Mouse (Mus musculus): ENCODE measurements at regions not wholly inside any gene's neighbourhood (a gene's known extent, or its start where the extent isn't known, plus 50 kb on each side); places are given as distances from the start of the nearest gene placed in this dataset.

DNA sequence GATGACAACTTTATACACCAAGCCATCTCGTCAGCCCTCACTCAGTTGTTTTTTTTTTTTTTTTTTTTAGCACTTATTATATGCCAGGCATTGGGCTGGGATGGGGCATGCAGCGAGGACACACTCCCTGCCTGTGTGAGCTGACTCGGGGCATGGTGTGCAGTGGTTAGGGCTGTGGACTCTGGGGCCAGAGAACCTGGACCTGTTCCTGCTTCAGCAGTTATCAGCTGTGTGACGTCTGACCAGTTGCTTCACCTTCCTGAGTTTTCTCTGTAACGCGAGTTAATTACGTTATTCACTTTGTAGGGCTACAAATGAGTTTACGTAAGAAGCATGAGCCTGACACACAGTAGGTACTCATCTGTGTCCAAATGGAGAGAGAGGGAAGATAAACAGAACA lies 77.7 kb upstream of the Tmem189 start:
- intact Hi-C loops (cut with DNase I) = no loop called here
- no peak for DNase-seq (ENCODE audit: extremely low spot score in 1 of 2, low spot score in 2 of 2)

DNA sequence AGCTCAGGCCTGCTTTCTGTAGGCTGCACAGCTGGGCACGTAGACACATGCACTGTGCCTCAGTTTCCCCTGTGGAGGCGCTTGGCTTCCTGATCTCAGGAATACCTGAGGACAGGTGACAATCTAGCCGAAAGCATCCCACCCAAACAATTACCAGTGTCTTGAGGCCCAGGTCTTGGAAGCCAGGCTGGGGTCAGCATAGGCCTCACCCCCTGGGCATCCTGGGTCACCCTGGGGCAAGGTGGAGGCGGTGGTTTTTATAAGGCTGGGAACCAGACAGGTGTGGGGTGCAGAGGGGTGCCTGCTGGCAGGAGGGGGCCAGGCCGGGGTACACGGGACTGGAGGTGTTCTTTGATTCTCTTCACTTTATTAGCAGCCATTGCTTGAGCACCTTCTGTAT lies 76.2 kb upstream of the Tmem189 start:
- intact Hi-C loops (cut with DNase I) = no loop called here
- no peak for DNase-seq (ENCODE audit: extremely low spot score in 1 of 2, low spot score in 2 of 2)

DNA sequence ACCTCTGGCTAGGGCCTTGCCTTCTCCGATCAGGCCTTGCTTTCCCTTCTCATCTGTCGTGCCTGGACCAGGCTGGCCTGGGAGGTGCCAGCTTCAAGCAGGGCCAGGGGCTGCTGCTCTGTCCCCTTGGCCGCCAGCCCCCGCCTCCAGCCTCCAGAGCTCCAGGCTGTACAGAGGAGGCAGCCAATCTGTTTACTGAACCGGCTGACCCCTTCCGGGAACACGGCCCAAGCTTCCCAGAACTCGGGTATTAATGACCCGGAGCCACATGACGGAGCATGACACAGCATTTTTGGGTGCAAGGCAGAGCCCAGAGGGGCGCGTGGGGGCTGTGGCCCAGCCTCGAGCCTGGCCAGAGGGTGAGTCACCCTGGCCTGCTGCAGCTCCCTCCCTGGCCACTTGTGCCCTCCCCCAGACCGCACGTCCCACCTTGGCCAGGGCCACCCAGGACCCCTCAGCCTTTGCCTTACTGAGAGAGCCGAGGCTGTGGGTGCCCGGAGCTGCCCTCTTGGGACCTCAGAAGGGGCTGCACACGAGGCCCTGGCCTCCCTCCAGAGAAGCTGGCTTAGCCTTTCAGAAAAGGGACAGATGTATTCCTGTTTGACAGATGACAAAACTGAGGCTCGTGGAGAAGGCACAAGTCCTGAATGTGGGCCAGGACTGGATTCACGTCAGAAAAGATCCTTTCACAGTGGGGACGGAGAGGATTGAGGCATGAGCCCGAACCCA lies 75.6 kb upstream of the Tmem189 start:
- peak; percentile 72 to 86 for DNase-seq (ENCODE audit: extremely low spot score in 1 of 2, low spot score in 2 of 2)

DNA sequence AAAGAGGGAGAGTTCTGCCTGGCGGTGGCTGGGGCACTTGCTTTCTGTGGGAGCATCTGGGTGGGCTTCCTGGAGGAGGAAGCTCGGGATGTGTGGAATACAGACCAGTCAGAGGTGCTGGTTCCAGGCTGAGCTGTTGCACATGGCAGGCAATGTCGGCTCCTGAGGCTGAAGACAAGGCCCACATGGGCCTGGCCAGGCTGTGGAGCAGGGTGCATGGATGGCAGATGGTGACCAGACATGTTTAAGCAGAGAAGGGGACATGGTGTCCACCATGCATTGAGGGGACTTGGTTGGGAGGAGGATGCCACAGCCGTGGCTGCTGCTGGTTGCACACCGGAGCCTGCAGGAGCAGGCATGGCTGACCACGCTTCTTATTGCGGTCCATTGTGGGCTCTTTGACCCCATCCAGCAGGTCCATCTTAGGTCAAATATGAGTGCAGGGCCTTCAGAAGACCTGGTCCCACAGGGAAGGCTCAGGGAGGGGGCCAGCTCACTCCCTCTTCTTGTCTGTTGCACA lies 74.3 kb upstream of the Tmem189 start:
- intact Hi-C loops (cut with DNase I) = no loop called here
- DNase-seq (ENCODE audit: extremely low spot score in 1 of 2, low spot score in 2 of 2) = no peak

More for the DNA sequence above, 75.6 kb upstream of the Tmem189 start:
- intact Hi-C loops (cut with DNase I) = no loop called here

DNA sequence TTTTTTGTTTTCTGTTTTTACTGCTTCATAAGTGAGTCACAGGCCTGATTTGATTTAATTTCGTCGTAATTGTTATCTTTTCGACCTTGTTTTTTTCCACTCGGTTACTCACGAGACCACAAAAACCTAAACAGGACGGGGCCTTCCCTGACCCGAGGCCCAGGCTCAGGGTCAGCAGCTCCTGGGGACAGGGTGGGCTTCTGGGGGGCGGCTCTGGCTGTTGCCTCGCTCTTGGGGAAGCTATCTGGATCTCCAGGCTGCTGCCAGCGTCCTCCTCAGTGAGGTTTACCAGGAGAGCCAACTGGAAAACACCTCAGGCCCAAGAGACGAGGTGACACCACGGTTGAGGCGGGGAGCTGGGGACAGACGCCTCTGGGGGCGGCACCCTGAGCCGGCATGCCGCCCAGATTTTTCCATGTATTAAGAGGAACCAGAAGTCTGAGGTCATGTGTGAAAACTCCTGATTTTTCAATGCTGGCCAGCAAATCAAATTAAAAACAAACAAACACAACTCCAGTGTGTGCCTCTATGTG lies 71.8 kb upstream of the Tmem189 start:
- DNase-seq (ENCODE audit: extremely low spot score in 1 of 2, low spot score in 2 of 2) = no peak
- intact Hi-C loops (cut with DNase I) = no loop called here

DNA sequence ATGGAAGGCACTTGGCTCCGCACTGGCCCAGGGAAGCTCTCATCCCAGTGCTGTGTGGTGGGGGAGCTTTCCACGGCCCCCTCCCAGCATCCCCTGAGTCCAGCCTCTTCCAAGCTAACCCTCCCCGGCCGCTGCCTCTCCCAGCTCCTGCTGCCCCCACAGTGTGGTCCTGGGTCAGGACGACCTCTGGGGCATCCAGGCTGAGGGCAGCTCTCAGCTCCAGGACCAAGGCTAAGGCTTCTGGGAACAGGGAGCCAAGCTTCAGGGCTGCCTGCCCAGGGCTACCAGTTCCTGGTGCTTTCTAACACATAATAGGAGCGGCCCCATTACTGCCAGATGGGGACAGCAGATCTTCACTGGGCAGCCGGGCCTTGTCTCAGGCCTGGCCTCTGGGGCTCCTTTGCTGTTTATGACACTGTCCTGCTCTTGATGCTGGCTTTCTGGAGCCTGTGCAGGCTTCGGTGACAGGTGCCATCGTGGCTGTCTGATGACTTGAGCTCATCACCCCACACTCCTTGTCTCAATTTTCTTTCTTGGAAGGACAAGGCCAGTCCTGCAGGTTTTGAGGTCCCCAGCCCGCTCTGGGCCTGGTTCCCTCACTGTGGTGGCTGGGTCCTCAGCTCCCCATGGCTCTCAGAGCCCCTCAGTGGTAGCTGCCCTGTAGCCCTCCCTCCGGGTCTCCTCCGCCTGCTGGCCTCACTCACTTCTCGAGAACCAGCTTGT lies 71.2 kb upstream of the Tmem189 start:
- no peak for DNase-seq (ENCODE audit: extremely low spot score in 1 of 2, low spot score in 2 of 2)
- intact Hi-C loops (cut with DNase I) = no loop called here

DNA sequence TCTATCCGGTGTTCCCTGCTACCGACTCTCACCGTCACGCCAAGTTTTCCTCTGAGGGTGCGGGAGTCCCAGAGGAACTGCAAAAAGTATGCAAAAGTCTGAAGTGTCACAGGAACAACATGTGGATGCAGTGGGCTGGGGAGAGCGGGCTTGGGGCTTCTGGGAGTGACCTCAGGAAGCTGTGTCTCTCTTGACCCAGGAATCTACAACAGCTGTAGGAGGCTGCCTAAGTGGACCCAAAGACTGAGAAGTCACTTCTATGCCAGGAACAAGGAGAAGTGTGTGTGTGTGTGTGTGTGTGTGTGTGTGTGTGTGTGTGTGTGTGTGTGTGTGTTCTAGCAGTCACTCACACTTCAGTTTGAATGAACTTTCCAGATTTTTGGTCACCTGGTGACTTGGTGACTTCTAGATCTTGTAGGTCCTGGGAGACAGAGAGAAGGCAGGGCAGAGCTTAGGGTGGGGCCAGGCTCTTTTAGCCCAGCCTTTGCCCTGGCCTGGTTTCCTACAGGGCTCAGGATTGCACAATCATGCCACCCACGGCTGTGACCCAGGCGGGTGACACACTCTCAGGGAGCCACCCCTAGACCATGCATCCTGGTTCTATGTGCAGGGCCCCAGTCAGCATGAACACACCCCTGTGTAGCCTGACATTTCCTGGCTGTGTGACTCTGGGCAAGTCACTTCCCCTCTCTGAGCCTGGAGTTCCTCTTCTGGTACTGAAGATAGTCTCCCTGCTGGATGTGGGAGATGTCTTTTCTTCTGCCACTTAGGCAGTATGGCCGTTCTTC lies 70.2 kb upstream of the Tmem189 start:
- intact Hi-C loops (cut with DNase I) = no loop called here
- DNase-seq (ENCODE audit: extremely low spot score in 1 of 2, low spot score in 2 of 2) = no peak

DNA sequence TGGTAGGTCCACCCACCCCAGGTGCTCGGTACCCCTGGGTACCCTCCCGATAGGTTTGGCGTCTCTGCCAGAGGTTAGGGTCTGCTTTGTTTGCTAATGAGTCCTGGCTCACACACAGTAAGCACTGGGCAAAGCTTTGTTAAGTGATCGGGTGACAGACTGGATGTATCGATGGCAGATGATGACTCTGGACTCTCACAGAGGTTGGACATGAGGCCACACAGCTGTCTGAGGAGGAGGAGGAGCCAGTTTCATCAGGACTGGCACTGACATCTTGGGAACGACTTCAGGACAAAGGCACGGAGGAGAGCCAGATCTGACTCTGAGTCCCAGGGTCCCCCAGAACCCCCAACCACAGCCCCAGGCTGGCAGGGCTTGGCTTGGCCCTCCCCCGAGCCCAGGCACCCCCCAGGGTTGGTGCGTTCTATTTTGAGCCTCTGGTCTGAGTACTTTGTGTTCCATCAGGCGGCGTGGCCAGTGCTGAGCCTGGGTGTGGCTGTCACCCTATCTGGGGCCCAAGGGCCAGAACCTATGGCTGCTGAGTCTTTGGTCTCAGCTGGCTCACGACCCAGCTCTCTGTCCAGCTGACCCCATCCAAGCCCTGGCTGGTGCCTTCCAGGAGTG lies 67.6 kb upstream of the Tmem189 start:
- DNase-seq (ENCODE audit: extremely low spot score in 1 of 2, low spot score in 2 of 2) = no peak
- intact Hi-C loops (cut with DNase I) = no loop called here

DNA sequence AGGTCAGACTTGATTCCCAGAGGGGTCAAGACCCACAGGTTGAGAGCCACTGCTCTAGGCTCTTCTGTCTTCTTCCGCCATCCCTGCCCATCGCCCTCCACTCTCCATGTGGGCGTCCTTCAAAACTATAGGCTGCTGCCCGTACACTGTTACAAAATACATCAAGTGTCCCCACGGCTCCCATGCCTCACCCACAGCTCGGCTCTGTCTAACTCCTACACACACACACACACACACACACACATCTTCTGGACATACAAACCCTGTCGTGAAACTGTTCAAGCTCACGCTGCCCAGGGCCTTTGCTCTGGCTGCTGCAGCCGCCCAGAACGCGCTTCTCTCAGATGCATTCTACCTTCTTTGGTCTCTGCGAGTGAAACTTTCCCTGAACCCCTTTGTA lies 67.1 kb upstream of the Tmem189 start:
- intact Hi-C loops (cut with DNase I) = no loop called here
- DNase-seq (ENCODE audit: extremely low spot score in 1 of 2, low spot score in 2 of 2) = no peak

DNA sequence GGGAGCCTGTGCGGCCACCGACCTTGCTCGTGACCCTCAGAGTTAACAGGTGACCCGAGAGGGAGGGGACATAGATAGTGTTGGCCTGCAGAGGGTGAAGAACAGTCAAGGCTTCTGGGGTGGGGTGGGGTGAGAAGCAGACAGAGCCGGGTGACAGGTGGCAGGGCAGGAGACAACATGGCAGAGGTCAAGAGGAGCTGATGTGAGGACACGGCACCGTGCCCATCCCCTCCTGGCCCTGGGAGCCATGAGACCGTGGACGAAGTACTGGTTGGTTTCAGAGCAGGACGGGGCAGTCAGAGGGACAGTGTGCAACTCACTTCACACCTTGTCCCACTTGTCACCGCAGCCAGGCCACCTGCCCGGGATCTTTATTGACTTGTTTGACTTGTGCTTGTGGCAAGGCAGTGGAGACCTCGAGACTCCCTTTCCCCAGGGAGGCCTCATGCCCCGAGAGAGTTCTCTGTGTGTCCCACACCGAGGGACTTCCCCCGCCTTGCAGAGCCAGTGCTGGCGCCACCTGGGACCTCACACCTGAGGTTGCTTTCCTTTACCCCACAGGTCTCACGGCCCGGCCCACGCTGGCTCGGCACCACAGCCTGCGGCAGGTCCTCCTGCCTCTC lies 65.4 kb upstream of the Tmem189 start:
- DNase-seq (ENCODE audit: extremely low spot score in 1 of 2, low spot score in 2 of 2) = no peak
- intact Hi-C loops (cut with DNase I) = no loop called here

DNA sequence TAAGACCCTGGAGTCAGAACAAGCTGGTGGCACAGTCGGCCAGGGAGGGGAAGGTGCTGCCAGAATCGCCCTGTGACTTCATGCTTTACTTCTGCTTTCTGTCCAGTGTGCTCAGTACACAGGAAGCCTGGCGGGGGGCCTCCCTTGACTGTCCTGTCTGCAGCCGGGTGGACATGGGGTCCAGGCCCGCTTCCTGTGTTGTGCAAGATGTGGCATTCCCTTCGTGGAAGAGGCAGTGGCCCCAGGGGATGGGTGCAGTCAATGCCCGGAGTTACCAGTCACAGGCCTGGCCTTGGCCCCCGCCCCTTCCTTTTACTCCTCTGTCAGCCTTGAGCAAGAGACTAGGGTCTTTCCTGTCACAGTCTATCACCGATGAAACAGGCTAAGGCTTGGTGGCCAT lies 64.3 kb upstream of the Tmem189 start:
- peak; percentile 42 to 82 for DNase-seq (ENCODE audit: extremely low spot score in 1 of 2, low spot score in 2 of 2)
- intact Hi-C loops (cut with DNase I) = no loop called here

DNA sequence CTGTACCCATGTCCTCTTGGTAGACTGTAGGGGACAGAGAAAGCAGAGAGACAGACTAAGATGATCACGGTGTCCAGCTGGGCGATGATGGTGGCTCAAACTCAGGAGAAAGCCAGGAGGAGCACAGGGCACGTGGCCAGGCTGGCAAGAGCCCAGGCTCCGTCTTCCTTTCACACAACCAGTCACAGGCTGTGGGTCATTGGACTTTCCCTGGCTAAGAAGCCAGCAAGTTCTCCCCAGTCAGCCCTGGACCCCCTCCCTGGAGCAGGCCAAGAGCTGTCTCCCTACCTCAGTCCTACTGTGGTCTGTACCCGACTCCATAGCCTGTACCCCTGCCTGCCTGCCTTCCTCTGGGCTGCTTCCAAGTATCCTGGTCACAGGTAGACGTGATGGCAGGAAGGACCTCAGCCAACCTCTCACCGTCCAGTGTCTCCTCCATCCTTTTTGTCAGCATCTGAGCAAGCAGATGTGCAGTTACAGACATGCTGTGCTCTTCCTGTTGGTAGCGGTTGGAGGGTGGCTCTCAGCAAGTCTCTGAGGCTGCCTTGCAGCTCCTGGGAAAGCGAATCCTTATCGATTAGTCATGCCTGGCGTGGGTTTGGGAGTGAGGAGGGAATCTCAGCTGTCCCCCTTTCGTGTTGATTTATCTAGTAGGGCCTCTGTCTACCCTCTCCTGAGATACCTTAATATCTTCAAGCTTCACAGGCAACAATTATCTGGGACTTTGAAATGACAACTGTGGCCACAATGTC lies 63.4 kb upstream of the Tmem189 start:
- peak in 1 of 2 experiments; percentile 62 for DNase-seq (ENCODE audit: extremely low spot score in 1 of 2, low spot score in 2 of 2)
- intact Hi-C loops (cut with DNase I) = no loop called here

DNA sequence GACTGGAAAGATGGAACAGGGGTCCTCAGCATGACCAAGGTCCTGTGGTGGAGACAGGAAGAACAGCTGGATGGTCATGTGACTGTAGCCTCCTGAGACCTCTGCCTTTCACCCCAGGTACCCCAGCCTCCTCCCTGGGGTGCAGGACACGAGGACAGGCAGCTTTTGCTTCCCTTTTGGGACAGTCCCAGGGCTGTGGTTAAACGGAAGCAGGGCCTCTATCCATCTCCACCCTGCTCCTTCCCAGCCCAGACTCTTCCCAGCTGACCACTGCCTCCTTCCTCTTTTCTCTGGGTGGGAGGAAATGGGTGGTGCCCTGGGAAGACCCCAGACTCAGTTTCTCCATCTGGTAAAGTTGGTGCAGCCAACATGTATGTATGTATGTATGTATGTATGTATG lies 62.0 kb upstream of the Tmem189 start:
- DNase-seq (ENCODE audit: extremely low spot score in 1 of 2, low spot score in 2 of 2) = no peak
- intact Hi-C loops (cut with DNase I) = no loop called here

DNA sequence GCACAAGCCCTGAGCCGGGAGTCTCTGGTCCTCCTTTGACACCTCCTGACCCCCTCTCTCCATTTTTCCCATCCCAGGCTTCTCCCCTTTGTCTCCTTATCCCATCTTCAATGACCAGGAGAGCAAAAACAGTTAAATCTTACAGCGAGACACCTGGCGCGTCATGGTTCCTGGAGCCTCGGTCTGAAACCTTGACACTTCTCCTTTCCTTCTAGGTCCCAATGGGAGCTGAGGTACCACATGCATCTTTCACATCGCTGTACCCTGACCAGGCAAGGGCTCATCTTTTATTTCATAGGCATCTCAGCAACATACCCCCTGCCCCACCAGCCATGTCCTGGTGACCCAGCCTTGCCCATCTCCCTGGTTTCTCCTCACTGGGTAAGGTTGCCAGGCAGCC lies 58.7 kb upstream of the Tmem189 start:
- DNase-seq (ENCODE audit: extremely low spot score in 1 of 2, low spot score in 2 of 2) = no peak
- intact Hi-C loops (cut with DNase I) = no loop called here

DNA sequence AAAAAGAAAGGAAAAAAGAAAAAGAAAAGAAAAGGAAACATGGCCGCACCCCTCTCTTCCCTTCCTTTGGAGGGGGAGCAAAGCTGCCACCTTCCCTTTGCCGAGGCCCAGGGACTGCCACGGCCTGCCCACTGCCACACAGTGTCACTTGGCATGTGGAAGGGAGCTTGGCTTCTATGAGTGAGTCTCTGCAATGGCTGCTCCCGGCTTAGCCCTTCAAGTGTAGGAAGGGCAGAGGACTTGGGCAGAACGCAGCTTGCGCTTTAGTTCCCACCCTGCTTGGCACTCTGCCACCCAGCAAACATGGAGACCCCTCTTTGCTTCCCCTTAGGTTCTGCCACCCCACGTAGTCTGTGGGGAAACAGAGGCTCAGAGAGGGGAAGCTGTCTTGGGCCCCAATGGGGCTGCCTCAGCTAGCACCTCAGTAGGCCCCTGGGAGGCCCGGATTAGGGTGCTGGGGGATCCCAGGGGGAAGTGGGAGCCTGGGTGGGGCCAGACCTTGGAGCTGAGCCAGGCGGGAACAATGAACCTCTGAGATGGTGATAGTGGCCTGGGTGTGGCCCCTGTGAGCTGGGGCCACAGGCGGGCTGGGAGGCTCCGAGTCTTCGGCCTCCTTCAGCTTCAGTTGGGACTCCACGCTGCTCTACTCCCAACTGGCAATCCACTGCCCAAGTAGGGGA lies 57.7 kb upstream of the Tmem189 start:
- peak in 1 of 2 experiments; percentile 45 for DNase-seq (ENCODE audit: extremely low spot score in 1 of 2, low spot score in 2 of 2)
- intact Hi-C loops (cut with DNase I) = no loop called here

DNA sequence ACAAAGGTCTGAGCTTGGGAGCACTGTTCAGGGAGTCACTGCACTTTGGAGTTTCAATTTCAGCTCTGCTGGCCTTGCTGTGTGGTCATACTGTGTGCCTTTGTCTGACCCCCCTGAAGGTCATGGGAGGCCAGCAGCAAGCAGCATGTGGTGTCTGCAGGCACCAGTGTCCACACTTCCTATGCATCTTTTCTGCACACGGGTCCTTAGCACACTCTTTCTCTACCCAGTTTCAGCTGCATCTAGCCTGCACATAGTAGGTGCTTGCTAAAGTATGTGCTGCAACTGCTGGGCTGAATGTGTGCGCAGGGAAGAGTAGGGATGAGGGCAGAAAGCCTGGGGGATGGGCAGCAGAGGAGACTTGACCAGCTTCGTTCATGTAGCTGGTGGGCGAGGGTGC lies 56.7 kb upstream of the Tmem189 start:
- DNase-seq (ENCODE audit: extremely low spot score in 1 of 2, low spot score in 2 of 2) = no peak

DNA sequence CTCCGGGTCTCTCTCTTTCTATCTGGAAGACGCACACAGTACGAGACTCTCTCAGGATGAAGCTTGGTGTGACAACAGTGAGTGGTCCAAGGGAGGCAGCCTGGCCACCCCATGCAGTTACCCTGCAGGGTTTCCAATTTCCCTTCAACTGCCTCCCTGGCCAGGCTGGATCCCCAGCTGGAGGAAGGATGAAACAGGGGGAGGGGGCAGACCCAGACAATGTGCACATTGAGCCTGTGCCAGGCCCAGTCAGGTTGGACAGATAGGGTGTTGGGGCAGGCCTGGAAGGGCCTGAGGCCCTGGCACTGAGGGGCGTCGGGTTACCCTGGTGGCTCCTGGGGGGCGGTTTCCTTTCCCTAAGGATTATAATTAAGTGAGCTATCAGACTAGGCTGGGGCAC lies 55.8 kb upstream of the Tmem189 start:
- peak in 1 of 2 experiments; percentile 50 for DNase-seq (ENCODE audit: extremely low spot score in 1 of 2, low spot score in 2 of 2)
- intact Hi-C loops (cut with DNase I) = no loop called here

More for the DNA sequence above, 56.7 kb upstream of the Tmem189 start:
- intact Hi-C loops (cut with DNase I) = no loop called here
